Mouse (Mus musculus): ENCODE measurements at regions not wholly inside any gene's neighbourhood (a gene's known extent, or its start where the extent isn't known, plus 50 kb on each side); places are given as distances from the start of the nearest gene placed in this dataset.

DNA sequence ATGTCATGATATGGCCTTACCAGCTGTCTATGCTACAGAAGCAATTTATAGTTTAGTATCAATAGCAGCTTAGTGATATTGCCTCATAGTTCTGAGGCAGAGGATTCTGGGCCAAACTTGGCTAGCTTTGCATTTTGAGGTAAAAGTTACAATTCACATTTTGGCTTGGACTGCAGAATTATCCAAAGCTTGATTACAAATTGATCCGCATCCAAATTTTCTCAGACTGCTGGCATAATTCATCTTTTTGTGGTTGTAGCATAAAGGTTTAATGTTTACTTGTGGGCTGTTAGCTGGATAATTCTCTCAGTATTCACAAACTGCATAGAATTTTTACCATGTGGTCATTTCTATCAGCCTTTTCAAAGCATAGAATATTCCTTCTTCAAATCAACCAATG lies 589.9 kb upstream of the Pdcd1 start:
- 98% methylated on average over 1 of the region's 1 CpGs for WGBS
- H3K36me3 ChIP-seq (ENCODE audit: control insufficient read depth, insufficient read depth, low read length): no peaks in the 10 kb centered on the region
- DNase-seq (ENCODE audit: low spot score) (no peak), ATAC-seq (no peak)
- no peaks in the 10 kb centered on the region for H3K4me1 ChIP-seq (ENCODE audit: control insufficient read depth, insufficient read depth, low read length)
- H3K27ac ChIP-seq (ENCODE audit: low read depth, low read length): no peak overlapping the region
- no peaks in the 10 kb centered on the region for H3K27me3 ChIP-seq (replicated peaks; ENCODE audit: control insufficient read depth, insufficient read depth, low read length)
- no peak overlapping the region for H3K9ac ChIP-seq (ENCODE audit: low read length)
- H3K4me3 ChIP-seq (ENCODE audit: low read depth, low read length): no peak overlapping the region
- no peak overlapping the region for H3K4me2 ChIP-seq (ENCODE audit: low read length)
- no peaks in the 10 kb centered on the region for H3K9me3 ChIP-seq (replicated peaks; ENCODE audit: control insufficient read depth, low read length)

DNA sequence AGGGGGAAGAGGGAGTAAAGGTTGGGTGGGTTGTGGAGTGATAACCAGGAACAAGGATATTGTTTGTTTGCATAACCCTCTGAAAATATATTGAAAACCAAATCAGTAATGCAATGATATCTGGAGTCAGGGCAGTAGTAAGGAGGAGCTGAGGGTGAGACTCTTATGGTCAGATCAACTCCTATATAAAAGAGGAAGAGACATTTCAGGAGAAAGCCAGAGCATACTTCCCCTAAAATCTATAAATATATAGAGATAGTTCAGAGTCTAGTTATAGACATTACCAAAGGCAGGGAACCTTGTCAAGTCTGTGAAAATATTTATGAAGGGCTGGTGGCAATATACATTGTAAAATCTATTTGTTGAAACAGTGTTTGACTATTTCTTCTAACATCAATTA lies 605.9 kb upstream of the Pdcd1 start:
- ATAC-seq (no peak), DNase-seq (ENCODE audit: low spot score) (no peak)
- H3K4me2 ChIP-seq (ENCODE audit: low read length): no peak overlapping the region
- H3K9ac ChIP-seq (ENCODE audit: low read length): no peak overlapping the region
- no peak overlapping the region for H3K27ac ChIP-seq (ENCODE audit: low read depth, low read length)
- H3K27me3 ChIP-seq (replicated peaks; ENCODE audit: control insufficient read depth, insufficient read depth, low read length): no peaks in the 10 kb centered on the region
- H3K9me3 ChIP-seq (replicated peaks; ENCODE audit: control insufficient read depth, low read length): no peaks in the 10 kb centered on the region
- no peaks in the 10 kb centered on the region for H3K36me3 ChIP-seq (ENCODE audit: control insufficient read depth, insufficient read depth, low read length)
- H3K4me3 ChIP-seq (ENCODE audit: low read depth, low read length): no peak overlapping the region
- no peaks in the 10 kb centered on the region for H3K4me1 ChIP-seq (ENCODE audit: control insufficient read depth, insufficient read depth, low read length)

DNA sequence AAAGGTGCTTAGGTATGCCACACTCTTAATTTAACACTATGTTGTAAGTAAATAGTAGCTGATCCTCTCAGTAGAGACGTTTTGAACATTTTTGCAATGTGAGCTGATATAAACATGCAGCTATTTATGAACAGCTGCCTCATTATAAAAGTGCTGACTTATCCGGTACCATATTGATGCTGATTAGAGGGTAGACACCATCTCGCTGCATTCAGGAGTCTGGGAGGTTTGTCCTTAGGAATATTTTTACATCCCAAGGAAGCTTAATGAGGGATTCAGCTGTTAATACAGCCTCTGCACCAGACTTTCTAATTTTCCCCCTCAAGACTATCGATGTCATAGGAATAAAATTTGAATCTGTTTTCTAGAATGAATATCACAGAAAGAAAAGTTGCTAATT lies 619.3 kb upstream of the Pdcd1 start:
- no peak overlapping the region for H3K9ac ChIP-seq (ENCODE audit: low read length)
- WGBS: 43% methylated on average over 4 of the region's 4 CpGs
- no peaks in the 10 kb centered on the region for H3K9me3 ChIP-seq (replicated peaks; ENCODE audit: control insufficient read depth, low read length)
- H3K4me3 ChIP-seq (ENCODE audit: low read depth, low read length): no peak overlapping the region
- no peaks in the 10 kb centered on the region for H3K27me3 ChIP-seq (replicated peaks; ENCODE audit: control insufficient read depth, insufficient read depth, low read length)
- no peaks in the 10 kb centered on the region for H3K4me1 ChIP-seq (ENCODE audit: control insufficient read depth, insufficient read depth, low read length)
- peak; percentile 70; the same call in 1 of the 2 replicates for ATAC-seq
- H3K36me3 ChIP-seq (ENCODE audit: control insufficient read depth, insufficient read depth, low read length): no peaks in the 10 kb centered on the region
- DNase-seq (ENCODE audit: low spot score): peak; percentile 56
- H3K4me2 ChIP-seq (ENCODE audit: low read length): no peak overlapping the region
- no peak overlapping the region for H3K27ac ChIP-seq (ENCODE audit: low read depth, low read length)

DNA sequence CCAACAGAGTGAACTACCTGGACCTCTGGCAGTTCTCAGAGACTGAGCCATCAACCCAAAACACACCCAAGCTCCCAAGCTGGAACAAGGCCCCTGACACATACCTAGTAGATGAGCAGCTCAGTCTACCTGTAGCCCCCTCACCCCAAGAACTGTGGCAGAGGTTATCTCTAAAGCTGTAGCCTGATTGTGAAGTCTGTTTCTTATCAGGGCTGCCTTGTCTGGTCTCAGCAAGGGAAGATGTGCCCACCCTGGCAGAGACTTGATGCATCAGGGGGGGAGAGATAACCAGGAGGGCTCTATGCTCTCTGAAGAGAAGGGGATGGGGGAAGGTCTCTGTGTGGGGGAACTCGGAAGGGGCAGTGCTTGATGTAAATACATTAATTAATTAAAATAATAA lies 612.9 kb upstream of the Fam174a start:
- no peak for DNase-seq (ENCODE audit: low spot score)
- Histone ChIP-seq H3K4me2 (ENCODE audit: low read length) (no peak overlapping the region), H3K36me3 (ENCODE audit: control insufficient read depth, insufficient read depth, low read length) (no peaks in the 10 kb centered on the region), H3K9me3 (replicated peaks; ENCODE audit: control insufficient read depth, low read length) (no peaks in the 10 kb centered on the region), H3K27ac (ENCODE audit: low read depth, low read length) (no peak overlapping the region), H3K27me3 (replicated peaks; ENCODE audit: control insufficient read depth, insufficient read depth, low read length) (no peaks in the 10 kb centered on the region), H3K9ac (ENCODE audit: low read length) (no peak overlapping the region), H3K4me3 (ENCODE audit: low read depth, low read length) (no peak overlapping the region), H3K4me1 (ENCODE audit: control insufficient read depth, insufficient read depth, low read length) (no peaks in the 10 kb centered on the region)
- ATAC-seq: no peak
- WGBS: 88% methylated on average over 1 of the region's 1 CpGs

DNA sequence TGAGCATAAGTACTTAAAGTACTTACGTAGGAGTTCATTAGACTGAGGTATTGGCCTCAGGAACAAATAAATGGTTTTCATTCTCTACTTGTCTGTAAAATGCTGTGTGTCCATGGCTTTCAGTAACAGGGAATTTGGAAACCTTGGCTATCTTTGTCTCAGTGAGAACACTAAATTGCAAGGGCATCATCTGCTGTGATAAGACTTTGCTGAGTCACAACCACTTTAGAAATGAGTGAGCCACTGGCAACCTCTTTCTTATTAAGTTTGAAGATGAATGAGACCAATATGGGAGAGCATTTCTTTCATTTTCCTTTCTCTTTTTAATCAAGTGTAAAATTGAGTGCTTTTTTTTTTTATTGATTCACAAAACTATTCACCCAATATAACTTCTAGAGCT lies 611.7 kb upstream of the Fam174a start:
- no peak overlapping the region for H3K27ac ChIP-seq (ENCODE audit: low read depth, low read length)
- ATAC-seq: no peak
- H3K4me3 ChIP-seq (ENCODE audit: low read depth, low read length): no peak overlapping the region
- H3K4me1 ChIP-seq (ENCODE audit: control insufficient read depth, insufficient read depth, low read length): no peaks in the 10 kb centered on the region
- no peaks in the 10 kb centered on the region for H3K36me3 ChIP-seq (ENCODE audit: control insufficient read depth, insufficient read depth, low read length)
- DNase-seq (ENCODE audit: low spot score): no peak
- no peak overlapping the region for H3K4me2 ChIP-seq (ENCODE audit: low read length)
- 93% methylated on average over 1 of the region's 1 CpGs for WGBS
- no peaks in the 10 kb centered on the region for H3K27me3 ChIP-seq (replicated peaks; ENCODE audit: control insufficient read depth, insufficient read depth, low read length)
- H3K9me3 ChIP-seq (replicated peaks; ENCODE audit: control insufficient read depth, low read length): no peaks in the 10 kb centered on the region
- H3K9ac ChIP-seq (ENCODE audit: low read length): no peak overlapping the region

DNA sequence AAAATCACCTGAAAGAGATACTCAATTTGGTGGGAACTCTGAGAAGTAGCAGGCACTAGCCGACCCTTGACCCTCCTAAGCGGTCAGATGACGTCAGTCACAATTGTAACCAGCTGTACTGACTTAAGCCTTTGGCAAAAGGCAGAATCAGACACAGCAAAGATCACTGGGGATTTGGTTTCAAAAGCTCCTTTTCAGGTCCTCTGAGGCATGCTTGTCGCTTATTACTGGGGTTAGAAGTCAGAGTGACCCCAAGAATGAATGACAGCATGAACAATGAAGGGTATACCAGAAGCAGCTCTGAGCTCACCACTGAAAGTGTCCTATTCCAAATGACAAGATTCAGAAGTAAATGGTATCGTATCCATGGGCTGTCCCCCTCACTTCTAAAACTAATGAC lies 600.6 kb upstream of the Fam174a start:
- Histone ChIP-seq H3K27me3 (replicated peaks; ENCODE audit: control insufficient read depth, insufficient read depth, low read length) (no peaks in the 10 kb centered on the region), H3K9ac (ENCODE audit: low read length) (no peak overlapping the region), H3K9me3 (replicated peaks; ENCODE audit: control insufficient read depth, low read length) (no peaks in the 10 kb centered on the region), H3K27ac (ENCODE audit: low read depth, low read length) (no peak overlapping the region), H3K4me1 (ENCODE audit: control insufficient read depth, insufficient read depth, low read length) (no peaks in the 10 kb centered on the region), H3K4me3 (ENCODE audit: low read depth, low read length) (no peak overlapping the region), H3K4me2 (ENCODE audit: low read length) (no peak overlapping the region), H3K36me3 (ENCODE audit: control insufficient read depth, insufficient read depth, low read length) (no peaks in the 10 kb centered on the region)
- 13% methylated on average over 5 of the region's 5 CpGs for WGBS
- DNase-seq (ENCODE audit: low spot score) (no peak), ATAC-seq (no peak)

DNA sequence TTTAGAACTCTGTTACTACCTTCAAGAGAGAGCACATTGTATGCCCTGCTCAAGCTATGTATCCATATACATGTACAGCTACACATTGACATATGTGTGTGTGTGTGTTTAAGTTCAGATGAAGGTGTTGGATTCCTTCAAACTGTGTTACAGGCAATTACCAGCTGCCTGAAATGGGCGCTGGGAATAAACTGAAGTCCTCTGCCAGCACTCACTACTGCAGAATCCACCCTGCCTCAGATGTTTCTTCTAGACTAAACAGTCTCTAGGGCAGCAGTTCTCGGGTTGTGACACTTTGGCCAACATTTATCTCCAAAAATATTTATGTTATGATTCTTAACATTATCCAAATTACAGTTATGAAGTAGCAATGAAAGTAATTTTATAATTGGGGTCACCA lies 595.7 kb upstream of the Fam174a start:
- Histone ChIP-seq H3K27me3 (replicated peaks; ENCODE audit: control insufficient read depth, insufficient read depth, low read length) (no peaks in the 10 kb centered on the region), H3K4me1 (ENCODE audit: control insufficient read depth, insufficient read depth, low read length) (no peaks in the 10 kb centered on the region), H3K9ac (ENCODE audit: low read length) (no peak overlapping the region), H3K4me3 (ENCODE audit: low read depth, low read length) (no peak overlapping the region), H3K36me3 (ENCODE audit: control insufficient read depth, insufficient read depth, low read length) (no peaks in the 10 kb centered on the region), H3K9me3 (replicated peaks; ENCODE audit: control insufficient read depth, low read length) (no peaks in the 10 kb centered on the region), H3K27ac (ENCODE audit: low read depth, low read length) (no peak overlapping the region), H3K4me2 (ENCODE audit: low read length) (no peak overlapping the region)
- ATAC-seq (no peak), DNase-seq (ENCODE audit: low spot score) (no peak)
- 85% methylated on average over 2 of the region's 2 CpGs for WGBS

DNA sequence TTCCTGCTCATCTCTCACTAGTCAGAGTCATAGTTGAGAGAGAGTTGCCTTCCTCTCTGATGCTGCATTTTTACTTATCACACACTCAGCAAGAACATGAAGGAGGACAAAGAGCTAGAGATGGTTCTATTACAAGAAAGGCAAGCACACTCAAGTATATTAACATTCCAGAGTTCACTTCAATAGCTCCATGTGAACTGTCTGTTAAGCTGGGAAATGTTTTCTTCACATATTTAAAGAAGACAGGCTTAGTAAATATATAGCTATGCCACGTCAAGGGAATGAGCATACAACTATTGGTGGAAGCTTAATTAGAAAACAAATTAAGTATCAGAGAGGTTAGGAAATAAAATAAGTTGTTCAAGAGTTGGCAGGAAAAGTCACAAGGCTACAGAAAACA lies 559.9 kb upstream of the Fam174a start:
- ATAC-seq: no peak
- Histone ChIP-seq H3K9ac (ENCODE audit: low read length) (no peak overlapping the region), H3K4me1 (ENCODE audit: control insufficient read depth, insufficient read depth, low read length) (no peaks in the 10 kb centered on the region), H3K27ac (ENCODE audit: low read depth, low read length) (no peak overlapping the region), H3K4me2 (ENCODE audit: low read length) (no peak overlapping the region), H3K36me3 (ENCODE audit: control insufficient read depth, insufficient read depth, low read length) (no peaks in the 10 kb centered on the region), H3K4me3 (ENCODE audit: low read depth, low read length) (no peak overlapping the region), H3K9me3 (replicated peaks; ENCODE audit: control insufficient read depth, low read length) (no peaks in the 10 kb centered on the region), H3K27me3 (replicated peaks; ENCODE audit: control insufficient read depth, insufficient read depth, low read length) (no peaks in the 10 kb centered on the region)
- 43% methylated on average over 1 of the region's 1 CpGs for WGBS
- DNase-seq (ENCODE audit: low spot score): no peak

DNA sequence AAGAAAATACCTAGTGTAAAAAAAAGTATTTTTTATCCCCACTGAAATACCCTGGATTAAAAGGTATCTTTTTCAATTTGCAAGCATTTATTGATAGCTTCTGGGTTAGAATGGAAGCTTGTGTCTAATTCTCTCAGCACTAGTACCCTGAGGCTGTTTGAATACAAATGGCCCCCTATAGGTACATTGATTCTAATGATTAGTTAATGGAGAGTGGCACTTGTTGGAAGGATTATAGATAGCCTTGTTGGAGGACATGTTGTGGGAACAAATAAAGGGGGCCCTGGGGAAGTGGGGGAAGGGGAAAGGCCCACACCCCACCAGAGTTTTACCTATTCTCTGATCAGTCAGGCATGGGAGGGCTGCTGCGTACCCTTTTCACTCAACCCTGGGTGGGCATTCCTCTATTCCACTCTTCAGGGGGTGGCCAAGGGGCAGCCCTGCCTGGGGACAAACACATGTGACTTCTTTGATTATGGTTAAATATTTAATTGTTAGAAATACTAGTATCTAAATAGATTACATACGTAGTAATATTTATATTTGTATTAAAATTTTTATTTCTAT lies 524.3 kb upstream of the Fam174a start:
- Histone ChIP-seq H3K27me3 (replicated peaks; ENCODE audit: control insufficient read depth, insufficient read depth, low read length) (no peaks in the 10 kb centered on the region), H3K36me3 (ENCODE audit: control insufficient read depth, insufficient read depth, low read length) (no peaks in the 10 kb centered on the region), H3K4me2 (ENCODE audit: low read length) (no peak overlapping the region), H3K9me3 (replicated peaks; ENCODE audit: control insufficient read depth, low read length) (no peaks in the 10 kb centered on the region), H3K4me3 (ENCODE audit: low read depth, low read length) (no peak overlapping the region), H3K27ac (ENCODE audit: low read depth, low read length) (no peak overlapping the region), H3K4me1 (ENCODE audit: control insufficient read depth, insufficient read depth, low read length) (no peaks in the 10 kb centered on the region), H3K9ac (ENCODE audit: low read length) (no peak overlapping the region)
- DNase-seq (ENCODE audit: low spot score) (no peak), ATAC-seq (no peak)
- 43% methylated on average over 2 of the region's 2 CpGs for WGBS

All from forebrain, embryonic 14.5 days (tissue).